Mouse (Mus musculus): Measurements from ENCODE around the gene Prp2.
"Not testable (repeated sequence)": the region's sequence is repeated elsewhere in the genome, so short reads cannot be mapped to it uniquely, and the experiment has no call there.

Gene Prp2

GRCm38 (mm10) chr6:132595613-132596012 lies at the start of gene Prp2:
Prp2 (plus strand) TSS chr6:132595913.
- not testable (repeated sequence) for DNase-seq

GRCm38 (mm10) chr6:132569509-132569908 lies 26.2 kb upstream of the Prp2 start, which contains the start of gene Prh1:
Prh1 (plus strand) TSS chr6:132569809.
- not testable (repeated sequence) for DNase-seq

GRCm38 (mm10) chr6:132649399-132649798 lies 53.7 kb downstream of the Prp2 start:
- no peak for DNase-seq

Data from cerebellum, adult 11-12 months (tissue).